Mouse (Mus musculus): ENCODE data around the gene Bbs9. TPM values are rescaled to one million over a fixed set of nuclear protein-coding genes. Genes with fewer than 3 reads are reported as not detected.

Gene Bbs9
- polyA plus RNA-seq, 1 experiment from 2014 or later = 8.2 TPM

- ATAC-seq (replicated peaks; ENCODE audit: insufficient number of reproducible peaks, low FRiP score, low TSS enrichment) = no peak
- 90% methylated on average over 2 of the region's 2 CpGs for WGBS (ENCODE audit: insufficient replicate concordance)
Measured at GRCm38 (mm10) chr9:22502972-22503371, 27.5 kb downstream of the Bbs9 start.

GRCm38 (mm10) chr9:22503581-22503980, 28.1 kb downstream of the Bbs9 start:
- no peak for ATAC-seq (replicated peaks; ENCODE audit: insufficient number of reproducible peaks, low FRiP score, low TSS enrichment)
- Histone ChIP-seq H3K9ac (ENCODE audit: low read depth, low read length) (no peak overlapping the region), H3K27ac (ENCODE audit: low read depth, low read length) (no peak overlapping the region), H3K27me3 (ENCODE audit: control insufficient read depth, insufficient read depth, low read length) (no peaks in the 10 kb centered on the region), H3K4me1 (ENCODE audit: control insufficient read depth, insufficient read depth, low read length) (peaks cover 8% of the 10 kb centered on the region), H3K9me3 (replicated peaks; ENCODE audit: control insufficient read depth, low read length) (no peaks in the 10 kb centered on the region), H3K4me3 (ENCODE audit: low read depth, low read length) (no peak overlapping the region), H3K36me3 (ENCODE audit: control insufficient read depth, insufficient read depth, low read length) (no peaks in the 10 kb centered on the region), H3K4me2 (no peak overlapping the region)
- WGBS (ENCODE audit: insufficient replicate concordance) = 74% methylated on average over 5 of the region's 5 CpGs

More at GRCm38 (mm10) chr9:22502972-22503371, 27.5 kb downstream of the Bbs9 start:
- no peak overlapping the region for H3K4me3 ChIP-seq (ENCODE audit: low read depth, low read length)
- no peak overlapping the region for H3K27ac ChIP-seq (ENCODE audit: low read depth, low read length)
- H3K4me1 ChIP-seq (ENCODE audit: control insufficient read depth, insufficient read depth, low read length) = peaks cover 8% of the 10 kb centered on the region
- no peak overlapping the region for H3K9ac ChIP-seq (ENCODE audit: low read depth, low read length)
- no peak overlapping the region for H3K4me2 ChIP-seq
- H3K27me3 ChIP-seq (ENCODE audit: control insufficient read depth, insufficient read depth, low read length) = no peaks in the 10 kb centered on the region
- no peaks in the 10 kb centered on the region for H3K9me3 ChIP-seq (replicated peaks; ENCODE audit: control insufficient read depth, low read length)
- H3K36me3 ChIP-seq (ENCODE audit: control insufficient read depth, insufficient read depth, low read length) = no peaks in the 10 kb centered on the region

GRCm38 (mm10) chr9:22505574-22505973, 30.1 kb downstream of the Bbs9 start:
- peaks cover 8% of the 10 kb centered on the region for H3K4me1 ChIP-seq (ENCODE audit: control insufficient read depth, insufficient read depth, low read length)
- no peak overlapping the region for H3K4me3 ChIP-seq (ENCODE audit: low read depth, low read length)
- no peak overlapping the region for H3K9ac ChIP-seq (ENCODE audit: low read depth, low read length)
- 42% methylated on average over 2 of the region's 2 CpGs for WGBS (ENCODE audit: insufficient replicate concordance)
- no peak overlapping the region for H3K4me2 ChIP-seq
- no peaks in the 10 kb centered on the region for H3K27me3 ChIP-seq (ENCODE audit: control insufficient read depth, insufficient read depth, low read length)
- no peak for ATAC-seq (replicated peaks; ENCODE audit: insufficient number of reproducible peaks, low FRiP score, low TSS enrichment)
- no peak overlapping the region for H3K27ac ChIP-seq (ENCODE audit: low read depth, low read length)
- no peaks in the 10 kb centered on the region for H3K36me3 ChIP-seq (ENCODE audit: control insufficient read depth, insufficient read depth, low read length)
- no peaks in the 10 kb centered on the region for H3K9me3 ChIP-seq (replicated peaks; ENCODE audit: control insufficient read depth, low read length)

GRCm38 (mm10) chr9:22515076-22515475, 39.6 kb downstream of the Bbs9 start:
- H3K4me2 ChIP-seq = no peak overlapping the region
- H3K36me3 ChIP-seq (ENCODE audit: control insufficient read depth, insufficient read depth, low read length) = no peaks in the 10 kb centered on the region
- ATAC-seq (replicated peaks; ENCODE audit: insufficient number of reproducible peaks, low FRiP score, low TSS enrichment) = no peak
- H3K27ac ChIP-seq (ENCODE audit: low read depth, low read length) = no peak overlapping the region
- WGBS (ENCODE audit: insufficient replicate concordance) = 83% methylated on average over 4 of the region's 4 CpGs
- no peaks in the 10 kb centered on the region for H3K4me1 ChIP-seq (ENCODE audit: control insufficient read depth, insufficient read depth, low read length)
- H3K27me3 ChIP-seq (ENCODE audit: control insufficient read depth, insufficient read depth, low read length) = no peaks in the 10 kb centered on the region
- no peaks in the 10 kb centered on the region for H3K9me3 ChIP-seq (replicated peaks; ENCODE audit: control insufficient read depth, low read length)
- H3K9ac ChIP-seq (ENCODE audit: low read depth, low read length) = no peak overlapping the region
- H3K4me3 ChIP-seq (ENCODE audit: low read depth, low read length) = no peak overlapping the region

- Histone ChIP-seq H3K9me3 (replicated peaks; ENCODE audit: control insufficient read depth, low read length) (no peaks in the 10 kb centered on the region; the same call in 1 of the 2 replicates), H3K4me3 (ENCODE audit: low read depth, low read length) (no peak overlapping the region), H3K36me3 (ENCODE audit: control insufficient read depth, insufficient read depth, low read length) (peaks cover 2% of the 10 kb centered on the region; the same call in 1 of the 2 replicates), H3K9ac (ENCODE audit: low read depth, low read length) (no peak overlapping the region), H3K27ac (ENCODE audit: low read depth, low read length) (no peak overlapping the region), H3K4me1 (ENCODE audit: control insufficient read depth, insufficient read depth, low read length) (no peaks in the 10 kb centered on the region), H3K4me2 (no peak overlapping the region), H3K27me3 (ENCODE audit: control insufficient read depth, insufficient read depth, low read length) (no peaks in the 10 kb centered on the region)
- WGBS (ENCODE audit: insufficient replicate concordance) = 96% methylated on average over 3 of the region's 3 CpGs
- no peak for ATAC-seq (replicated peaks; ENCODE audit: insufficient number of reproducible peaks, low FRiP score, low TSS enrichment)
Measured at GRCm38 (mm10) chr9:22518394-22519041, 43.0 kb downstream of the Bbs9 start.

- no peaks in the 10 kb centered on the region for H3K4me1 ChIP-seq (ENCODE audit: control insufficient read depth, insufficient read depth, low read length)
- H3K9ac ChIP-seq (ENCODE audit: low read depth, low read length) = no peak overlapping the region
- H3K27me3 ChIP-seq (ENCODE audit: control insufficient read depth, insufficient read depth, low read length) = no peaks in the 10 kb centered on the region
- ATAC-seq (replicated peaks; ENCODE audit: insufficient number of reproducible peaks, low FRiP score, low TSS enrichment) = no peak
- no peak overlapping the region for H3K27ac ChIP-seq (ENCODE audit: low read depth, low read length)
- WGBS (ENCODE audit: insufficient replicate concordance) = 87% methylated on average over 1 of the region's 1 CpGs
- no peaks in the 10 kb centered on the region; the same call in 1 of the 2 replicates for H3K9me3 ChIP-seq (replicated peaks; ENCODE audit: control insufficient read depth, low read length)
- H3K36me3 ChIP-seq (ENCODE audit: control insufficient read depth, insufficient read depth, low read length) = peaks cover 2% of the 10 kb centered on the region; the same call in 1 of the 2 replicates
- no peak overlapping the region for H3K4me3 ChIP-seq (ENCODE audit: low read depth, low read length)
- H3K4me2 ChIP-seq = no peak overlapping the region
Measured at GRCm38 (mm10) chr9:22523460-22523859, 47.9 kb downstream of the Bbs9 start.

GRCm38 (mm10) chr9:22530734-22531489, 55.4 kb downstream of the Bbs9 start:
- WGBS (ENCODE audit: insufficient replicate concordance) = 50% methylated on average over 3 of the region's 3 CpGs
- H3K36me3 ChIP-seq (ENCODE audit: control insufficient read depth, insufficient read depth, low read length) = no peaks in the 10 kb centered on the region
- H3K4me2 ChIP-seq = no peak overlapping the region
- no peaks in the 10 kb centered on the region for H3K9me3 ChIP-seq (replicated peaks; ENCODE audit: control insufficient read depth, low read length)
- H3K27me3 ChIP-seq (ENCODE audit: control insufficient read depth, insufficient read depth, low read length) = no peaks in the 10 kb centered on the region
- H3K27ac ChIP-seq (ENCODE audit: low read depth, low read length) = no peak overlapping the region
- no peak overlapping the region for H3K4me3 ChIP-seq (ENCODE audit: low read depth, low read length)
- no peaks in the 10 kb centered on the region for H3K4me1 ChIP-seq (ENCODE audit: control insufficient read depth, insufficient read depth, low read length)
- no peak for ATAC-seq (replicated peaks; ENCODE audit: insufficient number of reproducible peaks, low FRiP score, low TSS enrichment)
- H3K9ac ChIP-seq (ENCODE audit: low read depth, low read length) = no peak overlapping the region

- 74% methylated on average over 5 of the region's 5 CpGs for WGBS (ENCODE audit: insufficient replicate concordance)
- H3K9ac ChIP-seq (ENCODE audit: low read depth, low read length) = no peak overlapping the region
Measured at GRCm38 (mm10) chr9:22532112-22532511, 56.6 kb downstream of the Bbs9 start.

More at GRCm38 (mm10) chr9:22532112-22532511, 56.6 kb downstream of the Bbs9 start:
- H3K9me3 ChIP-seq (replicated peaks; ENCODE audit: control insufficient read depth, low read length) = no peaks in the 10 kb centered on the region
- H3K27me3 ChIP-seq (ENCODE audit: control insufficient read depth, insufficient read depth, low read length) = no peaks in the 10 kb centered on the region
- ATAC-seq (replicated peaks; ENCODE audit: insufficient number of reproducible peaks, low FRiP score, low TSS enrichment) = no peak
- no peaks in the 10 kb centered on the region; the same call in 1 of the 2 replicates for H3K4me1 ChIP-seq (ENCODE audit: control insufficient read depth, insufficient read depth, low read length)
- no peak overlapping the region for H3K4me2 ChIP-seq
- H3K4me3 ChIP-seq (ENCODE audit: low read depth, low read length) = no peak overlapping the region
- no peak overlapping the region for H3K27ac ChIP-seq (ENCODE audit: low read depth, low read length)
- no peaks in the 10 kb centered on the region for H3K36me3 ChIP-seq (ENCODE audit: control insufficient read depth, insufficient read depth, low read length)
